Mouse (Mus musculus) limb, embryonic 11.5 days (tissue): ENCODE measurements around the gene Gmip. TPM values are rescaled to one million over a fixed set of nuclear protein-coding genes. Genes with fewer than 3 reads are reported as not detected.

Experiments
- ATAC-seq: fragments of 200-750 bp; cut with Nextera tagmentation; 2 replicates; pipeline ENCODE4 v1.8.0; 2017; ENCODE audit warnings: low read depth; ENCODE audit not compliant: insufficient number of reproducible peaks, low FRiP score, low TSS enrichment
- DNase-seq: peaks from one replicate; pipeline ENCODE4 v3.0.0-alpha.2; 2015; ENCODE audit warnings: low spot score
- H3K27ac ChIP-seq: fragments of 300-500 bp; sonication (generic); replicated peaks from 2 replicates; pipeline ENCODE4 v1.5.1; 2014; ENCODE audit warnings: low read depth, mild to moderate bottlenecking, low read length
- H3K27me3 ChIP-seq: fragments of 300-500 bp; sonication (generic); 2 replicates; pipeline ENCODE4 v1.6.1; 2014; ENCODE audit warnings: mild to moderate bottlenecking, low read length, mixed read lengths; ENCODE audit not compliant: control insufficient read depth, insufficient read depth
- H3K36me3 ChIP-seq: fragments of 300-500 bp; sonication (generic); 2 replicates; pipeline ENCODE4 v1.6.1; 2014; ENCODE audit warnings: mild to moderate bottlenecking, low read length, moderate library complexity, mixed read lengths; ENCODE audit not compliant: control insufficient read depth, insufficient read depth
- H3K4me1 ChIP-seq: fragments of 300-500 bp; sonication (generic); 2 replicates; pipeline ENCODE4 v1.6.1; 2014; ENCODE audit warnings: low read length, mixed read lengths; ENCODE audit not compliant: control insufficient read depth, insufficient read depth
- H3K4me2 ChIP-seq: fragments of 300-500 bp; sonication (generic); 2 replicates; pipeline ENCODE4 v1.6.1; 2014; ENCODE audit warnings: low read depth, mild to moderate bottlenecking, moderate library complexity; ENCODE audit not compliant: severe bottlenecking
- H3K4me3 ChIP-seq: fragments of 300-500 bp; sonication (generic); 2 replicates; pipeline ENCODE4 v1.5.1; 2014; ENCODE audit warnings: low read depth, low read length
- H3K9ac ChIP-seq: fragments of 300-500 bp; sonication (generic); 2 replicates; pipeline ENCODE4 v1.6.1; 2014; ENCODE audit warnings: mild to moderate bottlenecking, low read length
- H3K9me3 ChIP-seq: fragments of 300-500 bp; sonication (generic); 2 replicates; pipeline ENCODE4 v1.6.1; 2016; ENCODE audit warnings: low read length; ENCODE audit not compliant: control insufficient read depth
- WGBS: fragments of 180-500 bp; shearing (Covaris S2); extraction: QIAGEN DNeasy Blood & Tissue Kit; methylation state at CpG from one replicate; pipeline ENCODE4 v1.1.7; 2014; 5-methylcytosine and 5-hydroxymethylcytosine counted together
- polyA plus RNA-seq: library from polyadenylated mRNA; unstranded; fragments of >200 nt; fragmentation: Nextera tagmentation; extraction: Ambion mirVana; gene quantifications from 2 replicates; pipeline ENCODE4 v1.2.1, GENCODE M21; 2014

Gmip gene
- polyA plus RNA-seq, 1 experiment from 2014 or later = 5.0 TPM

DNA sequence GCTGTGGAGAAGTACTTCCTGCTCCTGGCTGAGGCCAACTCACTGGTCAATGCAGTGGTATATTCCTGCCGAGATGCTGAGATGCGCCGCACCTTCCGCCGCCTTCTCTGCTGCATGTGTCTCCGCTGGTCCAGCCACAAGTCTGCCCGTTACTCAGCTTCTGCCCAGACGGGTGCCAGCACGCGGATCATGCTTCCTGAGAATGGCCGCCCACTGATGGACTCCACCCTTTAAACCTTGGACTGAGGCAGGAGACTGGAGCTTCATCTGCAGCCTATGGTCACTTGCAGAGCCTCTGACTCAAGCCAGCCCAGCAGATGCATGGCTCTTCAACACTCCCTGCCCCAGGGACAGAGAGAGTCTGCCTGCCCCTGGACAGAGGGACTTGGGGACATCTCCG is 17.9 kb downstream of the Gmip start:
- H3K4me1 ChIP-seq = peaks cover 19% of the 10 kb centered on the region
- ATAC-seq = no peak
- H3K27ac ChIP-seq = no peak overlapping the region
- no peak overlapping the region for H3K4me3 ChIP-seq
- no peaks in the 10 kb centered on the region for H3K27me3 ChIP-seq
- DNase-seq = no peak
- H3K9ac ChIP-seq = no peak overlapping the region
- H3K9me3 ChIP-seq = no peaks in the 10 kb centered on the region
- WGBS = 93% methylated on average over 12 of the region's 12 CpGs
- H3K36me3 ChIP-seq = peaks cover 11% of the 10 kb centered on the region
- H3K4me2 ChIP-seq = no peak overlapping the region

DNA sequence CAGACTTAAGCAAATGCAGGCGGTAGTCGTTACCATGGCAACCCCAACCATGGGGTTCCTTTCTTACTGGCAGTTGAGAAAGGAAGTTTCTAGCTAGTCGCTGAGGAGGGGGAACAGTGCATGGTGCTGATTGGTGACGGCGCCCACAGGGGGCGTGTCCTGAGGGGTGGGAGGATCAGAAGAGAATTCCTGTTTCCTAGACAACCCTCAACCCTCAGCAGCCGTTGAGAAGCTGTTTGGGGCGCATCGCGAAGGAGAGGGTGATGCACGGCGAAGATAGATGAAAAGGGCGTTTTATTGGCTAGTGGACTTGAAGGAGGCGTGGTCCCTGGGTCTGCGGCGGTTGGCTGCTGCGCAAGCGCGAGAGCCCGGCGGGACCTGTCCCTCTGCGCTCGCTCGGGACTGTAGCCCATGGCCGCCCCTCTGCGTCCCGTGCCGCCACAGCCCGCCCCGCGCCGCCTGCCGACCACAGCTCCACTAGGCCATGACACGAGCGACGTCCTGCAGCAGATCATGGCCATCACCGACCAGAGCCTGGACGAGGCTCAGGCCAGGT is 23.9 kb downstream of the Gmip start, which contains the start of gene Pbx4:
Gene Pbx4 (plus strand): TSS at position 194 of the 556 bp plus-strand sequence.
- Histone ChIP-seq H3K4me2 (peak within 1 kb of the TSS; percentile 95), H3K4me1 (peaks cover 6% of the 10 kb centered on the region; the same call in 1 of the 2 replicates), H3K9me3 (no peaks in the 10 kb centered on the region), H3K4me3 (peak within 1 kb of the TSS; percentile 59), H3K36me3 (peaks cover 5% of the 10 kb centered on the region; the same call in 1 of the 2 replicates), H3K27ac (no peak within 1 kb of the TSS; the same call in 1 of the 2 replicates), H3K27me3 (no peaks in the 10 kb centered on the region), H3K9ac (peak within 1 kb of the TSS; percentile 59; the same call in 1 of the 2 replicates)
- DNase-seq = peak; percentile 96
- ATAC-seq = peak; percentile 97
- WGBS = under 1% methylated on average over 38 of the region's 38 CpGs

DNA sequence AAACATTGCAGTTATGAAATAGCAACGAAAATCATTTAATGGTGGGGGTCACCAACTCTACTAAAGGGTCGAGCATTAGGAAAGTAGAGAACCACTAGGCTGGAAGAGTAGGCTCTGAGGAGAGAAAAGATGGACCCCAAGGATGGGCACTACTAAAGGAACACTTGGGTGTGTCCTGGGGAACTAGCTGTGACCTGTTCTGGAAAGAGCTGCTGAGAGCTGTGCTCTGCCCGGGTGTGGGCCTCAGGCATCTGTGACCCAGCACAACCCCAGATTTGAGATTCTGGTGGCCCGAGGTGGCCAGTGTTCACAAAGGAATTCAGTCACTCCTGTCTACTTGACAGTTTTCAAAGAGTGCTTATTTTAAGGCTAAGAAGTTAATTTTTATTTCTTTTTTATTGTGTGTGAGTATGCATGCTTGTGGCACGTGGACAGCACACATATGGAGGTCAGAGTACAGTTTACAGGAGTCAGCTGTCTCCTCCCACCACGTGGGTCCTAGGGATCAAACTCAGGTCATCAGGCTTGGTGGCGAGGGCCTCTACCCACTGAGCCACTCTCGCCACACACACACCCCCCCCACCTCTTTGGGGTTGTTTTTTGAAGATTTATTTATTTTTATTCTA is 28.7 kb downstream of the Gmip start:
- H3K9me3 ChIP-seq = no peaks in the 10 kb centered on the region
- H3K27me3 ChIP-seq = no peaks in the 10 kb centered on the region
- ATAC-seq (no peak), DNase-seq (no peak)
- 74% methylated on average over 8 of the region's 8 CpGs for WGBS
- H3K36me3 ChIP-seq = no peaks in the 10 kb centered on the region
- H3K9ac ChIP-seq = no peak overlapping the region
- no peaks in the 10 kb centered on the region for H3K4me1 ChIP-seq
- H3K4me2 ChIP-seq = no peak overlapping the region
- H3K27ac ChIP-seq = no peak overlapping the region
- no peak overlapping the region for H3K4me3 ChIP-seq

DNA sequence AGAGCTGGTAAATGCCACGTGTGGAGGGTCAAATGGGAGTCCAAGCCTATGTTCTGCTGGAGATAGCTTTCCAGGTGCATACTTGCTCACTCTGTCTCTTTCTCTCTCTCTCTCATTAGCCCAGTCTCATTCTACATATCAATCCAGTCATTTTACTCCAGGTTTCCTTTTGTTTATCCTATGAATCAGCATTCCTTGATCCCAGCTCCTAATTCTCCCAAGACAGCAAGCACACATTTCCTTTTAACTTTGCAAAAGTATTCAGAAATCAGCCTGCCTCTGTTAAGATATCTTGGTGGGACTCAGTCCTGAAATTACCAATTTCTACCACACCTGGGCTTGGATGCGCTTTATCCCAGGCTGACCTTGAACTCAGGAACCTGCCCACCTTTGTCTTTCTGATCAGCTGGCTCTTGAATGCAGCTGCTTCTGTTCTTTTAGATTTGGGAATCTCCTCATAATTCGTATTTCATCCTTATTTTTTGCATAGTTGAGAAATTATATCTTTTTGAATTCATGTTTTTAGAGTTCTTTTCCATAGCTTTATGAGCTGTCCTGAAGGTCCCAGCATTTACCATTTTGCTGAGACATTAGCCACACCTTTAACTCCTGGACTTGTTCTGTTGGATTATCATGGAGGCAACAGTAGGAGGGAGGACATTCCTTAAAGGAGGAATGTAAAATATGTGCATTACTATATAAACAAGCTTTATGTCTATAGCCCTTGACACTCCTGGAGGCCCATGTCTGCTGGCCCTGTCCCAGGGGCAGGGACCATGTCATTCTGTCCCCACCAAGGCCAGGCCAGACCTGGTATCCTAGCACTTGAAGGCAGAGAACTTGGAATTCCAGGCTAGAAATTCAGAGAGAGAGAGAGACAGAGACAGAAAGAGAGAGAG is 38.9 kb downstream of the Gmip start:
- DNase-seq (no peak), ATAC-seq (no peak)
- H3K4me1 ChIP-seq = no peaks in the 10 kb centered on the region
- no peak overlapping the region for H3K4me2 ChIP-seq
- H3K9ac ChIP-seq = no peak overlapping the region
- H3K27ac ChIP-seq = no peak overlapping the region
- H3K9me3 ChIP-seq = no peaks in the 10 kb centered on the region
- H3K4me3 ChIP-seq = no peak overlapping the region
- H3K27me3 ChIP-seq = no peaks in the 10 kb centered on the region
- 61% methylated on average over 3 of the region's 3 CpGs for WGBS
- no peaks in the 10 kb centered on the region for H3K36me3 ChIP-seq

DNA sequence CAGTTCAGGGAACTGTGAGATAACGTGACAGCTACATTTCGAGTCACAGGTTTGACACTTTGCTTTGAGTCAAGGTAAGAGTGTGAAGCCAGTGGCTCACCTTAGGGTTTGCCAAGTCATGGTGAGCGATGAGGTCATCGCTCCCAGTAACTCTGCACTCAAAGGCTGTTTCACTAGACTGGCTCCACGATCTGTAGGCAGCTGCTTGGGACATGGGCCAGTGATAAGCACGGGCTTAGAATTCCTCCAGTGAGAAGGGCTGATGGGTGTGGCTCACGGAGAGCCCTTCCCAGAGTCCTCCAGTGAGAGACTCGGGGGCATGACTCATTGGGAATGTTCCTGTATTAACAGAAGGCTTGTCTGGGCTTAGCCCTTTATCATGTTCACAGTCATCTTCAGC is 40.5 kb downstream of the Gmip start:
- Histone ChIP-seq H3K27ac (no peak overlapping the region), H3K9ac (no peak overlapping the region), H3K36me3 (no peaks in the 10 kb centered on the region), H3K4me3 (no peak overlapping the region), H3K4me2 (no peak overlapping the region), H3K27me3 (no peaks in the 10 kb centered on the region), H3K4me1 (no peaks in the 10 kb centered on the region), H3K9me3 (no peaks in the 10 kb centered on the region)
- 84% methylated on average over 8 of the region's 8 CpGs for WGBS
- ATAC-seq (no peak), DNase-seq (no peak)

DNA sequence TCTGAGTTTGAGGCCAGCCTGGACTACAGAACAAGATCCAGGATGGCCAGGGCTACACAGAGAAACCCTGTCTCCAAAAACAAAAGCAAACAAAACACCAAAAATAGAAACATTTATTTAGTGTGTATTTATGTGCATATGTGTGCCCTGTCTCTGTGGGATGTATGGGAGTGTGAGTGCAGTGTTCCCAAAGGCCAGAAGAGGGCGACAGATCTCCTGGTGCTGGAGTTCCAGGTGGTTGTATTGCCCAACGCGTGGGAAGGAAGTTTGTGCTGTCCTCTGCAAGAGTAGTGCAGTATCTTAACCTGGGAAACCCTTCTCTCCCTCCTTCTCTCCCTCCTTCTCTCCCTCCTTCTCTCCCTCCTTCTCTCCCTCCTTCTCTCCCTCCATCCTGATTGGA is 41.4 kb downstream of the Gmip start:
- H3K4me3 ChIP-seq = no peak overlapping the region
- no peaks in the 10 kb centered on the region for H3K27me3 ChIP-seq

DNA sequence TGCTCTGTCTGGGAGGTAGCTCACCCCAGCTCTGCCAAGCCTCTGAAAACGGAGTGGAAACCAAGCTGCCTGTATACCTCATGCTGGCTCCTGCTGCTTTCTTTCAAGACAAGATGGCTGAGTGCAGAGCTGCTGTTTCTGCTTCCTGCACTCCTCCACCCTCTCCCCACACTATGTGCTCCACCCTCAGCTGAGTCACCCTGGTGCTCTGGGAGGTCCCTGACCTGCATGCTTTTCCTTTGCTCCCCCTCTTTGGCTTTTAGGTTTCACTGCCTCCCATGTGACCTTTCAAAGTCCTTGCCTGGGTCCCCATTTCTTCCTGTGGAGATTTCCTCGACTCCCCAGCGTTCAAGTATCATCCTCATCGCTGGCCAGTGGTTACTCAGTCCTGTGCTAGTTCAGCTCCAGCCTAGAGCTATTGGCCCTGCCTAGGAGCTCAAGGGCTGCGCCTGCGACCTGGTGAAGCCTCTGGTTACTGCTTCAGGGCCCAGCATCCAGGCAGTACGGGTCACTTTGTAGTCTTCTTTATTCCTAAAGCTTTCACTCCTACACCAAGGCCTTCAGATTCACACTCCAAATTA is 42.5 kb downstream of the Gmip start:
- no peaks in the 10 kb centered on the region for H3K36me3 ChIP-seq
- no peaks in the 10 kb centered on the region for H3K4me1 ChIP-seq
- 84% methylated on average over 7 of the region's 7 CpGs for WGBS
- no peak for ATAC-seq
- no peaks in the 10 kb centered on the region for H3K27me3 ChIP-seq
- no peak for DNase-seq
- no peak overlapping the region for H3K27ac ChIP-seq
- H3K9ac ChIP-seq = no peak overlapping the region
- H3K4me2 ChIP-seq = no peak overlapping the region
- no peak overlapping the region for H3K4me3 ChIP-seq
- H3K9me3 ChIP-seq = no peaks in the 10 kb centered on the region

More for the DNA sequence above, 41.4 kb downstream of the Gmip start:
- Histone ChIP-seq H3K27ac (no peak overlapping the region), H3K4me2 (no peak overlapping the region), H3K9me3 (no peaks in the 10 kb centered on the region), H3K4me1 (no peaks in the 10 kb centered on the region), H3K9ac (no peak overlapping the region), H3K36me3 (no peaks in the 10 kb centered on the region)
- 34% methylated on average over 3 of the region's 3 CpGs for whole genome bisulfite sequencing
- DNase-seq (peak; percentile 28), ATAC-seq (no peak)

DNA sequence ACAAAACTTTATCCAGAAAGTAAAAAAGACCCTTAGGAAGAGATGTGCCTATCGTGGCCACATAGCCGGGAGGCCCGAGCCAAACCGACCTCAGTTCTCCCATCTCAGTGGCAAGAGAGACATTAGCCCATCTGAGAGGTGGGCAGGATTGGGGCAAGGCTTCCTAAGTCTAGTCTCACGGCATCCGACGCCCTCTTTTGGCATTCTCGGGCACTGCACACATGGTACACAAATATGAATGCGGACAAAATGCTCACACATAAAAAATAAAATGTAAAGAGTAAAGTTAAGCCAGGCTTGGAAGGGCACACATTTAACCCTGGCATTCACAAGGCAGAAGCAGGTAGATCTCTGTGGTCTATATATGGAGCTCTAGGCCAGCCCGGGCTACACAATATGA is 45.4 kb downstream of the Gmip start:
- H3K4me3 ChIP-seq = no peak overlapping the region
- H3K36me3 ChIP-seq = no peaks in the 10 kb centered on the region
- ATAC-seq (no peak), DNase-seq (no peak)
- no peaks in the 10 kb centered on the region for H3K4me1 ChIP-seq
- H3K27me3 ChIP-seq = no peaks in the 10 kb centered on the region
- H3K4me2 ChIP-seq = no peak overlapping the region
- 93% methylated on average over 10 of the region's 10 CpGs for WGBS
- no peak overlapping the region for H3K27ac ChIP-seq
- H3K9me3 ChIP-seq = no peaks in the 10 kb centered on the region
- no peak overlapping the region for H3K9ac ChIP-seq
